Mouse (Mus musculus) spleen, postnatal 14 days (tissue): ENCODE measurements around the gene Gemin7.

Source experiments
- DNase-seq, 2 experiments: peaks; one replicate each; pipeline ENCODE4 v3.0.0; 2021 to 2022; ENCODE audit warnings: low spot score in 2 of 2

Gemin7 gene

DNA sequence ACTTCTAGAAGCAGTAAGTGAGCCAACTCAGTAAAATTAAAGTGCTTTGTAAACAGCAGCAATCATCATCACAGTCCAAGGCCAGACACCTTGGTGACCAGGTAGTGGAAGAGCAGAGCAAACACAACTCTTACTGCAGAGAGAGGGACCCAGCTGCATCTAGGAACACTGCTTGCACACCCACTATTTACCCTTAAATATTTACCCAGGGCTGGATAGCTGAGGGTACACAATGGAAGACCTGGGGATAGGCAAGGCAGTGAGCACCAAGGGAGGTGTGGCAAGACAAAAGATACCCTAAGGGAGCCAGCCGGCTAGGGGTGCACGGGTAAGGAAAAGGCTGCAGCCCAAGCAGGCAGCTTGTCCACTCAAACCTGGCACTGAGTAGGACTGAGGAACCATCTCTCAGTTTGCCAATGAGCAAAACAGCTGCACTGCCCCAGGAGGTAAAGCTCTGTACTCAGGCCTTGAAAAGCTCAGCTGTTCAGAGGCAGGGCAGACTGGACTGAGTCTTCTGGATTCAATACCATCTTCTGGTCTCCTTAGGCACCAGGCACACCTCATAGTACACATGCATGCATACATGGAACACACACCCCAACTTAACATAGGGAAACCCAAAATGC, 29.9 kb downstream of the Gemin7 start:
- no peak for DNase-seq

DNA sequence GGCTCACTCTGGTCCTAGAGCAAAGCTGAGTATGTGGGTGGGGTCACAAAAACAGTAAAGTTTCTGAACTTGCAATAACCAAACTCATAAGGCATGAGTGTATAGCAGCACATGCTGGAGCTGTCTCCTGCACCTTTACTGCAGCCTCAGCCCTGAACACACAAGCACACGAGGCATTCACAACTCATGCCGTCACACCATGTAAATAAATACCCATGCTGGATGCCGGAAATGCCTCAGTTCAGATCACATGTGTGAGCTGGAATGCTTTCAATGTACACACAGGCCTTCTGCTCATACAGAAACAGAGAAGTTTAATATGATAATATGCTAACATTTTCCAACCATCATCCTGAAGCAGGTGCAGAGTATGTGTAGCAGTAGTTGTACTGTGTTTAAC, 31.4 kb downstream of the Gemin7 start:
- no peak for DNase-seq

GRCm38 (mm10) chr7:19543584-19543983, 33.8 kb downstream of the Gemin7 start:
- DNase-seq, result peak in 1 of 2 experiments; percentile 37

- no peak for DNase-seq
Observed at GRCm38 (mm10) chr7:19542155-19542691, 35.2 kb downstream of the Gemin7 start.

DNA sequence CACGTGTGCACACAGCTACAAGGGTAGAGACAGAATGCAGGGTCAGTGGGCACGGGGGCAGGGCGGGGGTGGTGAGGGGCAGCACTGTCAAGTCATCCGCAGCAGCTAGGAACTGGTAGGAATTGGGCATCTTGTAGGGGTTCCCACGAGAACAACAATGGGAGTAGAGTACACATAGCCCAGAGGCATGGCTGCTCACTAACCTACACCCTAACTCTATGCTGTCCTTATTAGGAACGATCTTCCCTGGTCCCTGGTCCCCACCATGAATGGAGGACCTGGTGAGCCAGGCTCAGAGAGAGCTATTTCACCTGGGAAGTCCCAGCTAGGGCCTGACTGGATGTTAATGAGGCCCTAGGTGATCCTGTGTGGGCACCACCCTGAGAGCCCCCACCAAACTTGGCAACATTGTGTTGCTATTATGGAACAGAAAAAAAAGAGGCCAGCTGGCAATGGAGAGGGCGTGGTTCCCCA, 35.7 kb downstream of the Gemin7 start:
- no peak for DNase-seq

DNA sequence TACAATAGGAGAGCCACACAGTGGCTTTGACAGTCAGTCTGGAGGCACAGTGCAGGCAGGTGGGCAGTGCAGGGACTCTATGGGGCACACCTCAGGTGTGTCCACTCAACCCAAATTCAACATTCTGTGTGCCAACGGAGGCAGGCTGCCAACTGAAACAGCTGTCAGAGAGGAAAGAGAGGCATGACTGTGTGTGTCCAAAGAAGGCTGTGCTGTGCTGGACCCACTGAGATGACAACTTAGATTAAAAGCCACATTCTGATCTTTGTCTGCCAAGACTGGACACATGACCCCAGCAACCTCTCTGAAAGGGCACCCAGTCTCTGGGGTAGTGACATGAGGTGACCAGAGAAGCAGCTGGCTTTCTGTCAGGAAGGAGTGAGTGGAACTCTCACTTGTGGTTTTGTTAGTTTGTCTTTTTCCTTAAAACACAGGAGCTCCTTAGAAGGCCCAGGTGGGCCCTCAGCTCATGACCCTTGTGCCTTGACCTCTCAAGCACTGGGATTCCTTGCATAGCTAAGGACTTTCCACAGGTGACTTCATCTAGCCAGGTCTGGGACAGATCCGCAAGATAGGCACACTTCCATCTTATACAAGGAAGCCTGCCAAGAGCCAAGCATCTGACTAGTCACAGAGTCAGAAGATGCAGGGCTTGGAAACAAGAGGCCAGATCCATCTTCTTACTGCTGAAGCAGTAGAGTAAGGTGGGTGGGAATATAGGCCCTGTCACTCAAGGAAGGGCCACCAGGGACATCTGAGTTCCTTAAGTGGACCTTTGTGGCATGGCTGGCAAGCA, 36.4 kb downstream of the Gemin7 start:
- DNase-seq, result no peak

DNA sequence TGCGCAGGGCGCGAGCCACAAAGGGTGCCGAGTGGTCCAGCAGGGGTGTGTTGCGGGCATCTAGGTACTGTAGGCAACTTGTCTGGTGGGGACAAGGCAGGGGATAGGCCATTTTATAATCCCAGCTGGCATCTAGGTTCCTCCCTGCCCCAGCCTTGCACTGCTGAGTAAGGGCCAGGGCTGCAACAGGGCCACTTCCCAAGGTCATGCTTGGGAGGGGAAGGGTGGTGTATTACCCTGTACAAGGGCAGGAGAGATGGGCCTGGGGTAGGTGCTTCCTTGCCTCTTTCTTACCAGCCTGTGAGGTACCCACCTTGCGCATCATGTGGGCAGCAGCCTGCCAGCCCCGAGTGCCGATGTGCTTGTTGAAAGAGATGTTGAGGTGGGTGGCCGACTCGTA, 42.7 kb downstream of the Gemin7 start:
- no peak for DNase-seq

DNA sequence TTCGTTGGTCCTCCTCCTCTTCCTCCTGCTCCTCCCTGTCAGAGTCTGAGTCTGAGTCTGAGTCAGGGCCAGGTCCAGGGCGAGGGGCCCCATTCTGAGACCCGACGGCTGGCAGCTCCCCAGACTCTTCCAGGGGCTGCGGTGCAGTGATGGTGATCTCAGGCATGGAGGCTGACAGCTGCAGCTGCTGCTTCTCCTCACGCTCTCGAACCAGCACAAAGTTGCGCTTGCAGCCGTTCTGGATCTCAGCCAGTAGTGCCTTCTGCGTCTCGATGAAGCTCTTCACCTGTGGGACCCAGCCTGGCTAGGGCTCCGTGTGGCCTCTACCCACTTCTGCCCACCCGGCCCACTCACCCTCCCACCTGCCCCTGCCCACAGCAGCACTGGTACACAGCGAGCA, 45.2 kb downstream of the Gemin7 start:
- no peak for DNase-seq

GRCm38 (mm10) chr7:19531077-19531476, 46.3 kb downstream of the Gemin7 start:
- no peak for DNase-seq

- no peak for DNase-seq
Observed at GRCm38 (mm10) chr7:19525105-19525481, 52.3 kb downstream of the Gemin7 start.

GRCm38 (mm10) chr7:19524420-19525104, 52.8 kb downstream of the Gemin7 start:
- no peak for DNase-seq

DNA sequence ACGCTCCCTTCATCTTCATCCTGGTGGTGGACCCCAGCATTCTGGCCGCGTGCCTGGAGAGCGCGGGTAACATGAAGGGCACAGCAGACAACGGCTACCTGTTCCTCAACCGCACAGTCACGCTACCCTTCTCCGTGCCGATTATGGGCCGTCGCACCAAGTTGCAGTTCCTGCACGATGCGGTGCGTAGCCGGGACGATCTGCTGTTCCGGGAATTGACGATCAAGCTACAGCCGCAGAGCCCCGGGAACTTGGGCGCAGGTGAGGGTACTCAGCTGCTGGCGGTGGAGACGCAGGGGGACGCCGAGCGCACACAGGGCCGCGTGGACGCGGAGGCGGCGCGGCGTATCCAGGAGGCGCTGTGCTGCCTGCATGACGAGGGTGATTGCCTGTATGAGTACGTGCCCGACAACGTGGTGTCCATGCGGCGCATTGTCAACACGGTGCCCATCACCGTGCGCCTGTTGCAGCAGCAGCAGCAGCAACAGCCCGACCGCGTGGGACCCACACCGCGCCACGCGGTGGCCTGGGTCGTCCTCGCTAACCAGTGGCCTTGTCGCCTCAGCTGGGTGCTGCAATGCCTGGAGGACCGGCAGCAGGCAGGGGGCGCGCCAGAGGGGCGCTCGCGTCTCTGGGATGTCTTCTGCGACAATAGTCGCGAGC, 53.5 kb downstream of the Gemin7 start:
- peak in 1 of 2 experiments; percentile 40 for DNase-seq

DNA sequence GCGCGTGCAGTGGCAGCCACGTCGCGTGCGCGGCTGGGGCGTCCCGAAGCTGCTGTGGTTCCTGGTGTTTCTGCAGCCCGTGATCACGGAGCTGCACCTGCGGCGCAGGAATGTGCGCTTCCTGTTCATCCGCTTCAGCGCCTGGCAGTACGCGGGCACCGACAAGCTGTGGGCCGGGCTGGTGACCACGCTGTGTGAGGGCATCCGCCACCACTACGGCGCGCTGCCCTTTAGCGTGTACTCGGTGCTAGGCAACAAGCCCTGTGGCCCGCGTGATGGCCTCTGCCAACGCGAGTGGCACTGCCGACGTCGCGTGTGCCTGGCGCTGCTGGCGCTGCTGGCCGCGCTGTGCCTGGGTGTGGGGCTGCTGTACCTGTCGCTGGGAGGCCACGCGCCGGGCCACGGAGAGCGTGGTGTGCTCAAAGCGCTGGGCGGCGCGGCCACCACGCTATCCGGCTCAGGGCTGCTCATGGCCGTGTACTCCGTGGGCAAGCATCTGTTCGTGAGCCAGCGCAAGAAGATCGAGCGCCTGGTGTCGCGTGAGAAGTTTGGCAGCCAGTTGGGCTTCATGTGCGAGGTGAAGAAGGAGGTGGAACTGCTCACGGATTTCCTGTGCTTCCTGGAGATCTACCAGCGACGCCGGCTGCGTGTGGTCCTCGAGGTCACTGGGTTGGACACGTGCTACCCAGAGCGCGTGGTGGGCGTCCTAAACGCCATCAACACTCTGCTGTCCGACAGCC, 54.2 kb downstream of the Gemin7 start:
- DNase-seq, result no peak

- DNase-seq, result no peak
Observed at GRCm38 (mm10) chr7:19520032-19520431, 57.4 kb downstream of the Gemin7 start.

GRCm38 (mm10) chr7:19517652-19518365, 59.6 kb downstream of the Gemin7 start, which contains the start of gene Nkpd1:
Nkpd1 (plus strand) TSS chr7:19517838.
- DNase-seq, result no peak
